Comparison of ENCODE assay signal across 8 mouse cellular contexts in genomic region chr4:43040114-43040572, GRCm38 (mm10). TPM values are rescaled to one million over a fixed set of nuclear protein-coding genes. Genes with fewer than 3 reads are reported as not detected.
DNase-seq lines count a peak whose midpoint lies in the region; ATAC-seq lines count a peak whose summit lies in the region.

No protein-coding gene starts in this region.

- no peaks in the 10 kb centered on the region for H3K27me3 ChIP-seq in heart, embryonic 14.5 days (ENCODE audit: control insufficient read depth, insufficient read depth, low read length)
- no peaks in the 10 kb centered on the region for H3K27me3 ChIP-seq in liver, embryonic 13.5 days
- no peaks in the 10 kb centered on the region for H3K27me3 ChIP-seq in stomach, embryonic 16.5 days (ENCODE audit: control insufficient read depth, insufficient read depth, low read length)

- H3K27ac ChIP-seq in brown adipose tissue, adult 24 weeks (replicated peaks; ENCODE audit: low read depth, low read length): peak overlapping the region; percentile 31; the same call in 1 of the 2 replicates
- peak overlapping the region; percentile 58 to 61 for H3K27ac ChIP-seq in heart, embryonic 14.5 days (replicated peaks in 1 of 2; ENCODE audit: control insufficient read depth in 1 of 2, insufficient read depth in 1 of 2, low read depth in 2 of 2, low read length in 2 of 2)
- H3K27ac ChIP-seq in liver, embryonic 13.5 days: peak overlapping the region; percentile 97
- peak overlapping the region; percentile 87 for H3K27ac ChIP-seq in stomach, embryonic 16.5 days (ENCODE audit: low read length)

- H3K4me3 ChIP-seq in brown adipose tissue, adult 24 weeks (ENCODE audit: insufficient read depth, low read depth, low read length): peak overlapping the region; percentile 68
- H3K4me3 ChIP-seq in heart, embryonic 14.5 days (ENCODE audit: control insufficient read depth in 1 of 2, insufficient read depth in 1 of 2, low read depth in 1 of 2, low read length in 2 of 2): peak overlapping the region; percentile 53 to 71
- peak overlapping the region; percentile 84 for H3K4me3 ChIP-seq in liver, embryonic 13.5 days (replicated peaks)
- peak overlapping the region; percentile 81 for H3K4me3 ChIP-seq in stomach, embryonic 16.5 days (replicated peaks; ENCODE audit: low read length)

- H3K36me3 ChIP-seq in heart, embryonic 14.5 days (ENCODE audit: control insufficient read depth, insufficient read depth, low read length): peaks cover 19% of the 10 kb centered on the region
- peaks cover 19% of the 10 kb centered on the region for H3K36me3 ChIP-seq in liver, embryonic 13.5 days
- peaks cover 3% of the 10 kb centered on the region; the same call in 1 of the 2 replicates for H3K36me3 ChIP-seq in stomach, embryonic 16.5 days (ENCODE audit: control insufficient read depth, insufficient read depth, low read length)

- WGBS in heart, embryonic 14.5 days: 1% methylated on average over 25 of the region's 25 CpGs
- WGBS in liver, embryonic 13.5 days (ENCODE audit: insufficient replicate concordance): 2% methylated on average over 25 of the region's 25 CpGs
- WGBS in stomach, embryonic 16.5 days: under 1% methylated on average over 25 of the region's 25 CpGs

- peak; percentile 96 for DNase-seq in CD4-positive, CD25-positive, alpha-beta regulatory T cell, adult 2 months (ENCODE audit: low read depth, low spot score)
- DNase-seq in fat pad, adult 2 months (ENCODE audit: extremely low read depth, low read depth, low spot score): peak; percentile 89
- DNase-seq in kidney, postnatal 14 days: peak; percentile 98
- peak; percentile 97 for DNase-seq in liver, embryonic 13.5 days
- peak; percentile 93 for DNase-seq in neural tube, embryonic 10.5 days (ENCODE audit: extremely low spot score, low spot score)

- ATAC-seq in heart, embryonic 14.5 days (ENCODE audit: insufficient number of reproducible peaks, insufficient read depth, low FRiP score, low read depth): peak; percentile 97
- ATAC-seq in liver, embryonic 13.5 days (ENCODE audit: low read depth): peak; percentile 93
- ATAC-seq in stomach, embryonic 16.5 days (ENCODE audit: insufficient read depth, low FRiP score): peak; percentile 98

- no peaks in the 10 kb centered on the region for H3K9me3 ChIP-seq in heart, embryonic 14.5 days (ENCODE audit: control insufficient read depth, low read length)
- H3K9me3 ChIP-seq in liver, embryonic 13.5 days (replicated peaks): no peaks in the 10 kb centered on the region
- H3K9me3 ChIP-seq in stomach, embryonic 16.5 days (replicated peaks; ENCODE audit: control insufficient read depth, low read length): no peaks in the 10 kb centered on the region

- peak overlapping the region; percentile 94 for H3K4me2 ChIP-seq in heart, embryonic 14.5 days (ENCODE audit: low read length)
- H3K4me2 ChIP-seq in liver, embryonic 13.5 days: peak overlapping the region; percentile 89
- H3K4me2 ChIP-seq in stomach, embryonic 16.5 days (ENCODE audit: low read depth, low read length): peak overlapping the region; percentile 84

- peak overlapping the region; percentile 78 for H3K9ac ChIP-seq in heart, embryonic 14.5 days (ENCODE audit: low read length)
- peak overlapping the region; percentile 92 for H3K9ac ChIP-seq in liver, embryonic 13.5 days
- H3K9ac ChIP-seq in stomach, embryonic 16.5 days (ENCODE audit: low read length): peak overlapping the region; percentile 91

- peaks cover 20% of the 10 kb centered on the region for H3K4me1 ChIP-seq in brown adipose tissue, adult 24 weeks (ENCODE audit: control insufficient read depth, insufficient read depth, insufficient read length, low read length)
- peaks cover 23 to 43% of the 10 kb centered on the region in 2 experiments for H3K4me1 ChIP-seq in heart, embryonic 14.5 days (ENCODE audit: control insufficient read depth in 2 of 2, insufficient read depth in 2 of 2, low read length in 2 of 2)
- peaks cover 78% of the 10 kb centered on the region for H3K4me1 ChIP-seq in liver, embryonic 13.5 days (replicated peaks)
- H3K4me1 ChIP-seq in stomach, embryonic 16.5 days (ENCODE audit: control insufficient read depth, insufficient read depth, low read length): peaks cover 34% of the 10 kb centered on the region

RNA-seq across cellular contexts. Expression of gene Fam214b, which starts 5.9 kb away (rescaled TPM):
- polyA plus RNA-seq in brown adipose tissue, adult 24 weeks (2012; ENCODE audit: insufficient read depth, insufficient read length, missing spikeins): 10.0 and 21.9 TPM in 2 replicates
- polyA plus RNA-seq in heart, embryonic 14.5 days (2014; fragmentation: Nextera tagmentation; extraction: Ambion mirVana): 10.5 and 12.0 TPM in 2 replicates
- 28.4 and 30.0 TPM in 2 replicates for polyA plus RNA-seq in liver, embryonic 13.5 days (2015; fragmentation: Nextera tagmentation; extraction: Ambion mirVana)
- 12.9 and 13.5 TPM in 2 replicates for polyA plus RNA-seq in stomach, embryonic 16.5 days (2015; fragmentation: Nextera tagmentation; extraction: Ambion mirVana)

RNA-seq across cellular contexts. Expression of gene Stoml2, which starts 8.6 kb away (rescaled TPM):
- polyA plus RNA-seq in brown adipose tissue, adult 24 weeks (2012; ENCODE audit: insufficient read depth, insufficient read length, missing spikeins): 158 and 191 TPM in 2 replicates
- polyA plus RNA-seq in heart, embryonic 14.5 days (2014; fragmentation: Nextera tagmentation; extraction: Ambion mirVana): 201 and 211 TPM in 2 replicates
- 270 and 280 TPM in 2 replicates for polyA plus RNA-seq in liver, embryonic 13.5 days (2015; fragmentation: Nextera tagmentation; extraction: Ambion mirVana)
- 263 and 272 TPM in 2 replicates for polyA plus RNA-seq in stomach, embryonic 16.5 days (2015; fragmentation: Nextera tagmentation; extraction: Ambion mirVana)

RNA-seq across cellular contexts. Expression of gene Pigo, which starts 14.5 kb away (rescaled TPM):
- polyA plus RNA-seq in brown adipose tissue, adult 24 weeks (2012; ENCODE audit: insufficient read depth, insufficient read length, missing spikeins): 11.1 and 12.4 TPM in 2 replicates
- polyA plus RNA-seq in heart, embryonic 14.5 days (2014; fragmentation: Nextera tagmentation; extraction: Ambion mirVana): 12.0 and 13.0 TPM in 2 replicates
- 12.6 and 13.9 TPM in 2 replicates for polyA plus RNA-seq in liver, embryonic 13.5 days (2015; fragmentation: Nextera tagmentation; extraction: Ambion mirVana)
- polyA plus RNA-seq in stomach, embryonic 16.5 days (2015; fragmentation: Nextera tagmentation; extraction: Ambion mirVana): 22.9 and 24.7 TPM in 2 replicates

RNA-seq across cellular contexts. Expression of gene Unc13b, which starts 18.6 kb away (rescaled TPM):
- polyA plus RNA-seq in brown adipose tissue, adult 24 weeks (2012; ENCODE audit: insufficient read depth, insufficient read length, missing spikeins): 1.4 and 4.5 TPM in 2 replicates
- polyA plus RNA-seq in heart, embryonic 14.5 days (2014; fragmentation: Nextera tagmentation; extraction: Ambion mirVana): 16.4 and 19.1 TPM in 2 replicates
- 0.30 and 0.37 TPM in 2 replicates for polyA plus RNA-seq in liver, embryonic 13.5 days (2015; fragmentation: Nextera tagmentation; extraction: Ambion mirVana)
- polyA plus RNA-seq in stomach, embryonic 16.5 days (2015; fragmentation: Nextera tagmentation; extraction: Ambion mirVana): 7.4 and 8.3 TPM in 2 replicates

RNA-seq across cellular contexts. Expression of gene Fancg, which starts 29.8 kb away (rescaled TPM):
- 2.5 and 6.4 TPM in 2 replicates for polyA plus RNA-seq in brown adipose tissue, adult 24 weeks (2012; ENCODE audit: insufficient read depth, insufficient read length, missing spikeins)
- 10.8 and 11.7 TPM in 2 replicates for polyA plus RNA-seq in heart, embryonic 14.5 days (2014; fragmentation: Nextera tagmentation; extraction: Ambion mirVana)
- 10.3 and 11.8 TPM in 2 replicates for polyA plus RNA-seq in liver, embryonic 13.5 days (2015; fragmentation: Nextera tagmentation; extraction: Ambion mirVana)
- polyA plus RNA-seq in stomach, embryonic 16.5 days (2015; fragmentation: Nextera tagmentation; extraction: Ambion mirVana): 16.5 and 17.5 TPM in 2 replicates

Comparison
In these comparisons a context has a peak if more than half of its experiments do, and no peak if none do; other contexts are left out.
1. Peak in every context shown above with its lines: DNase-seq, ATAC-seq, H3K4me3 ChIP-seq and H3K27ac ChIP-seq.
2. H3K27ac ChIP-seq: peak in every context shown above with its lines; median percentile 97 in liver, embryonic 13.5 days; 87 in stomach, embryonic 16.5 days; 60 in heart, embryonic 14.5 days; 31 in brown adipose tissue, adult 24 weeks.